In the genomic region with DNA sequence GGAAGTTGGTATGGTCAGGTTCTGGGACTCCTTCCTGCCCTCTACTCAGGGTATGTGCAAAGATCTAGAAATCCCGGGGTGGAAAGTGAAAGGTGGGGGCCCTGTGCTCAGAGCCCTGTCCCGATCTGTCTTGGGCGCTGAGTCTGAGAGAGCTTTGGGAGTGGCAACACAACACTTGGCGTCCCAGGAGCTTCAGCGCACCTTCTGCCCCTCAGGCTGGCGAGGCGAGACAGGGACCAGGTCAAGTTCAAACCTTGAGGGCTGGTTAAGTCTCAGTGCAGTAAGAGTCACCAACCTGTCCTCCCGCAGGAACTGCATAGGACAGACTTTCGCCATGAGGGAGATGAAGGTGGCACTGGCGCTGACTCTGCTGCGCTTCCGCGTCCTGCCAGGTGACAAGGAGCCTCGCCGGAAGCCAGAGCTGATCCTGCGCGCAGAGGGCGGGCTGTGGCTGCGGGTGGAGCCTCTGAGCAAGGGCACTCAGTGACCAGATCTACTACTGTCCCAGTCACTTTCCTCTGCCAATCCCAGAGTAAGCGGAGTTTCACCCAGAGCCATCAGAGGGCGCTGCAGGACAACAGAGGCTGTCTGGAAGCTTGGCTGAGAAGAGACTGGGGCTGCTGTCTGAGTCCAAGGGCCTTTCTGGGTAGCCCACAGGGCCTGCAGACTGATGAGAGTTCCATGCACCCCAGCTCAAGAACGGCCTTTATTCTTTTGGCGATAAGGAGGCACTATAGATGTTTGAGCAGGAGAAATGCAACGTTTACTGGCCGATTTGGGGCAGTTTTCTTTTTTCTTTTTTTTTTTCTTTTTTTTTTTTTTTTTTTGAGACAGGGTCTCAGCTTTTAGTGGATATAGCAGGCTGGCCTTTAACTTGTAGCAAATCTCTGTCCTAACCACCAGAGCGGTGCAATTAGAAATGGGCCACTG, we compare ENCODE assay signal across 8 mouse cellular contexts. TPM values are rescaled to one million over a fixed set of nuclear protein-coding genes. Genes with fewer than 3 reads are reported as not detected.
DNase-seq lines count a peak whose midpoint lies in the region; ATAC-seq and TF ChIP-seq lines count a peak whose summit lies in the region.

No protein-coding gene starts in this region.

- H3K4me2 ChIP-seq in embryonic facial prominence, embryonic 14.5 days (ENCODE audit: low read depth, low read length): peak overlapping the region; percentile 37
- H3K4me2 ChIP-seq in limb, embryonic 13.5 days (replicated peaks): peak overlapping the region; percentile 44
- peak overlapping the region; percentile 39 for H3K4me2 ChIP-seq in midbrain, embryonic 15.5 days

- WGBS in bone marrow, adult 2 months: 20% methylated on average over 26 of the region's 26 CpGs
- 18% methylated on average over 26 of the region's 26 CpGs for WGBS in embryonic facial prominence, embryonic 14.5 days
- WGBS in limb, embryonic 13.5 days: 15% methylated on average over 26 of the region's 26 CpGs
- 21% methylated on average over 26 of the region's 26 CpGs for WGBS in midbrain, embryonic 15.5 days

- H3K9ac ChIP-seq in embryonic facial prominence, embryonic 14.5 days (ENCODE audit: low read depth, low read length): 0 out of 2 replicates have a peak overlapping the region, but pooled peaks have one; percentile 22
- peak overlapping the region; percentile 39; the same call in 1 of the 2 replicates for H3K9ac ChIP-seq in limb, embryonic 13.5 days
- 0 out of 2 replicates have a peak overlapping the region, but pooled peaks have one; percentile 8 for H3K9ac ChIP-seq in midbrain, embryonic 15.5 days

- H3K4me3 ChIP-seq in bone marrow, adult 2 months (replicated peaks; ENCODE audit: control insufficient read depth, low read depth, low read length): peak overlapping the region; percentile 71
- no peak overlapping the region for H3K4me3 ChIP-seq in embryonic facial prominence, embryonic 14.5 days (ENCODE audit: low read depth, low read length)
- no peak overlapping the region for H3K4me3 ChIP-seq in limb, embryonic 13.5 days
- no peak overlapping the region for H3K4me3 ChIP-seq in midbrain, embryonic 15.5 days

- H3K36me3 ChIP-seq in embryonic facial prominence, embryonic 14.5 days (ENCODE audit: control insufficient read depth, insufficient read depth, low read length): peaks cover 34% of the 10 kb centered on the region
- peaks cover 35% of the 10 kb centered on the region for H3K36me3 ChIP-seq in limb, embryonic 13.5 days
- H3K36me3 ChIP-seq in midbrain, embryonic 15.5 days (replicated peaks): no peaks in the 10 kb centered on the region

- peak; percentile 39; the same call in 1 of the 2 replicates for TF ChIP-seq POLR2A in bone marrow, adult 2 months (IDR thresholded peaks at IDR 0.05; ENCODE audit: borderline replicate concordance, control insufficient read depth, low read depth, low read length)

- DNase-seq in A20 (ENCODE audit: low read depth, low spot score): peak; percentile 87
- DNase-seq in embryonic facial prominence, embryonic 14.5 days (ENCODE audit: low spot score): peak; percentile 76
- peak; percentile 86 for DNase-seq in heart, adult 8-10 months (ENCODE audit: low spot score)
- peak; percentile 94 for DNase-seq in kidney, adult 9 months
- peak; percentile 74 to 81 for DNase-seq in spleen, adult 18-20 months

- peak; percentile 94 for TF ChIP-seq CTCF in bone marrow, adult 2 months (IDR thresholded peaks at IDR 0.05; ENCODE audit: control insufficient read depth, insufficient read depth, low read length)

- H3K9me3 ChIP-seq in embryonic facial prominence, embryonic 14.5 days (ENCODE audit: control insufficient read depth, low read length): no peaks in the 10 kb centered on the region
- H3K9me3 ChIP-seq in limb, embryonic 13.5 days: no peaks in the 10 kb centered on the region
- H3K9me3 ChIP-seq in midbrain, embryonic 15.5 days: no peaks in the 10 kb centered on the region

- peak overlapping the region; percentile 47; the same call in 1 of the 2 replicates for H3K27ac ChIP-seq in bone marrow, adult 2 months (ENCODE audit: control insufficient read depth, insufficient read depth, low read depth, low read length, poor library complexity)
- no peak overlapping the region for H3K27ac ChIP-seq in embryonic facial prominence, embryonic 14.5 days (replicated peaks; ENCODE audit: low read depth, low read length)
- no peak overlapping the region for H3K27ac ChIP-seq in limb, embryonic 13.5 days
- no peak overlapping the region for H3K27ac ChIP-seq in midbrain, embryonic 15.5 days

- ATAC-seq in embryonic facial prominence, embryonic 14.5 days (ENCODE audit: low read depth): peak; percentile 65
- 0 out of 2 replicates have a peak, but pooled peaks have one; percentile 36 for ATAC-seq in limb, embryonic 13.5 days (ENCODE audit: low FRiP score, low read depth)
- ATAC-seq in midbrain, embryonic 15.5 days (replicated peaks): peak; percentile 65; the same call in 1 of the 2 replicates

- peaks cover 2% of the 10 kb centered on the region; the same call in 1 of the 2 replicates for H3K4me1 ChIP-seq in bone marrow, adult 2 months (ENCODE audit: control insufficient read depth, insufficient read depth, low read length)
- H3K4me1 ChIP-seq in embryonic facial prominence, embryonic 14.5 days (ENCODE audit: control insufficient read depth, insufficient read depth, low read length): no peaks in the 10 kb centered on the region
- H3K4me1 ChIP-seq in limb, embryonic 13.5 days: 0 out of 2 replicates have a peak, but pooled peaks cover 7% of the 10 kb centered on the region
- no peaks in the 10 kb centered on the region for H3K4me1 ChIP-seq in midbrain, embryonic 15.5 days

- no peaks in the 10 kb centered on the region for H3K27me3 ChIP-seq in embryonic facial prominence, embryonic 14.5 days (replicated peaks; ENCODE audit: control insufficient read depth, insufficient read depth, low read length)
- H3K27me3 ChIP-seq in limb, embryonic 13.5 days: no peaks in the 10 kb centered on the region
- H3K27me3 ChIP-seq in midbrain, embryonic 15.5 days (replicated peaks): no peaks in the 10 kb centered on the region

RNA-seq across cellular contexts. Expression of a gene that starts 7.7 kb away (rescaled TPM):
- polyA plus RNA-seq in bone marrow, adult 2 months (2011; ENCODE audit: insufficient read depth, insufficient read length, low replicate concordance, missing spikeins): 3.4 and 10.1 TPM in 2 replicates
- polyA plus RNA-seq in embryonic facial prominence, embryonic 14.5 days (2014; fragmentation: Nextera tagmentation; extraction: Ambion mirVana): 18.0 and 18.3 TPM in 2 replicates
- total RNA-seq in heart, adult 8-10 months (2022): 1 to 10 TPM; 6.5 to 9.8 (median 7.3) TPM
- 23.9 and 27.2 TPM in 2 replicates for polyA plus RNA-seq in limb, embryonic 13.5 days (2015; fragmentation: Nextera tagmentation; extraction: Ambion mirVana)
- polyA plus RNA-seq in midbrain, embryonic 15.5 days (2015; fragmentation: Nextera tagmentation; extraction: Ambion mirVana): 14.7 and 19.8 TPM in 2 replicates

RNA-seq across cellular contexts. Expression of a gene that starts 22.8 kb away (rescaled TPM):
- 2.1 and 3.3 TPM in 2 replicates for polyA plus RNA-seq in bone marrow, adult 2 months (2011; ENCODE audit: insufficient read depth, insufficient read length, low replicate concordance, missing spikeins)
- 5.3 and 5.8 TPM in 2 replicates for polyA plus RNA-seq in embryonic facial prominence, embryonic 14.5 days (2014; fragmentation: Nextera tagmentation; extraction: Ambion mirVana)
- total RNA-seq in heart, adult 8-10 months (2022): 1 to 10 TPM; 4.8 to 9.0 (median 7.8) TPM
- 16.3 and 17.7 TPM in 2 replicates for polyA plus RNA-seq in limb, embryonic 13.5 days (2015; fragmentation: Nextera tagmentation; extraction: Ambion mirVana)
- 13.5 and 16.1 TPM in 2 replicates for polyA plus RNA-seq in midbrain, embryonic 15.5 days (2015; fragmentation: Nextera tagmentation; extraction: Ambion mirVana)
